Mouse (Mus musculus) frontal cortex, postnatal 10 days (tissue): ENCODE results near the gene Ankrd36.
A peak's percentile ranks its signal among the peaks of the same experiment; 100 is the strongest.

Experiments
- DNase-seq, 2 experiments: peaks; one replicate each; pipeline ENCODE4 v3.0.0; 2022; ENCODE audit warnings: low spot score in 2 of 2, mixed read lengths in 1 of 2

Gene Ankrd36

GRCm38 (mm10) chr11:5650321-5650720, 80.8 kb downstream of the Ankrd36 start:
- DNase-seq: no peak

GRCm38 (mm10) chr11:5682541-5682940, 113.1 kb downstream of the Ankrd36 start:
- DNase-seq: no peak

- DNase-seq: no peak
These were observed 114.8 kb downstream of the Ankrd36 start for GRCm38 (mm10) chr11:5684283-5684682.

- DNase-seq: peak in 1 of 2 experiments; percentile 35
These were observed 122.3 kb downstream of the Ankrd36 start for GRCm38 (mm10) chr11:5691775-5692174.

GRCm38 (mm10) chr11:5700808-5701207, 131.3 kb downstream of the Ankrd36 start:
- DNase-seq: no peak

GRCm38 (mm10) chr11:5701300-5701699, 131.8 kb downstream of the Ankrd36 start:
- no peak for DNase-seq

- DNase-seq: no peak
These were observed 132.3 kb downstream of the Ankrd36 start for GRCm38 (mm10) chr11:5701821-5702220.

GRCm38 (mm10) chr11:5702271-5702956, 132.9 kb downstream of the Ankrd36 start:
- no peak for DNase-seq

GRCm38 (mm10) chr11:5702957-5703332, 133.5 kb downstream of the Ankrd36 start:
- no peak for DNase-seq

- no peak for DNase-seq
These were observed 133.9 kb downstream of the Ankrd36 start for GRCm38 (mm10) chr11:5703341-5703740.

GRCm38 (mm10) chr11:5705972-5706371, 136.5 kb downstream of the Ankrd36 start:
- DNase-seq: no peak

- peak in 1 of 2 experiments; percentile 59 for DNase-seq
These were observed 137.5 kb downstream of the Ankrd36 start for GRCm38 (mm10) chr11:5706874-5707529.

GRCm38 (mm10) chr11:5707530-5708353, 138.3 kb downstream of the Ankrd36 start:
- DNase-seq: peak; percentile 66 to 84

GRCm38 (mm10) chr11:5715179-5715578, 145.7 kb downstream of the Ankrd36 start:
- no peak for DNase-seq

GRCm38 (mm10) chr11:5715630-5716105, 146.2 kb downstream of the Ankrd36 start, which contains the start of gene Mrps24:
Gene Mrps24, minus strand, starts transcription at chr11:5715680.
- DNase-seq: no peak

- no peak for DNase-seq
These were observed 146.8 kb downstream of the Ankrd36 start for GRCm38 (mm10) chr11:5716246-5716645.

- no peak for DNase-seq
These were observed 147.6 kb downstream of the Ankrd36 start for GRCm38 (mm10) chr11:5716938-5717705.

- DNase-seq: no peak
These were observed 149.3 kb downstream of the Ankrd36 start for GRCm38 (mm10) chr11:5718611-5719354.

- DNase-seq: no peak
These were observed 160.1 kb downstream of the Ankrd36 start for GRCm38 (mm10) chr11:5729582-5729981.

- no peak for DNase-seq
These were observed 162.9 kb downstream of the Ankrd36 start for GRCm38 (mm10) chr11:5732401-5732800.

- no peak for DNase-seq
These were observed 164.8 kb downstream of the Ankrd36 start for GRCm38 (mm10) chr11:5734323-5734722.
